Mouse (Mus musculus) liver, embryonic 14.5 days (tissue): ENCODE results near the gene E030025P04Rik. TPM values are rescaled to one million over a fixed set of nuclear protein-coding genes. Genes with fewer than 3 reads are reported as not detected.

Experiments used
- ATAC-seq: fragments of 200-750 bp; cut with Nextera tagmentation; 2 replicates; pipeline ENCODE4 v1.8.0; 2017; ENCODE audit warnings: moderate number of reproducible peaks, mild to moderate bottlenecking, moderate library complexity; ENCODE audit not compliant: insufficient read depth
- DNase-seq, 3 experiments: peaks; one replicate each; pipeline ENCODE4 v3.0.0-alpha.2; 2012 to 2013; ENCODE audit warnings: low read depth in 3 of 3, low spot score in 3 of 3
- H3K27ac ChIP-seq: fragments of 300-500 bp; sonication (generic); 2 replicates; pipeline ENCODE4 v1.5.1; 2014; ENCODE audit warnings: moderate library complexity, mild to moderate bottlenecking, control low read depth, inconsistent platforms
- H3K27me3 ChIP-seq: fragments of 300-500 bp; sonication (generic); 2 replicates; pipeline ENCODE4 v1.6.1; 2014; ENCODE audit warnings: mild to moderate bottlenecking, low read length, moderate library complexity; ENCODE audit not compliant: control insufficient read depth, insufficient read depth
- H3K36me3 ChIP-seq: fragments of 300-500 bp; sonication (generic); replicated peaks from 2 replicates; pipeline ENCODE4 v1.6.1; 2014; ENCODE audit warnings: low read depth; ENCODE audit not compliant: control insufficient read depth, insufficient read depth
- H3K4me1 ChIP-seq, 2 experiments: fragments of 200-500 bp in 1 of 2; fragments of 300-500 bp in 1 of 2; sonication (generic) in 1 of 2; replicated peaks; 2 replicates each; pipeline ENCODE4 v1.6.1; 2012 to 2014; ENCODE audit warnings: antibody characterized with exemption in 1 of 2, inconsistent platforms in 1 of 2, low read length in 1 of 2; ENCODE audit not compliant: control insufficient read depth in 2 of 2, insufficient read depth in 2 of 2
- H3K4me2 ChIP-seq: fragments of 300-500 bp; sonication (generic); 2 replicates; pipeline ENCODE4 v1.6.1; 2014; ENCODE audit warnings: low read depth, mild to moderate bottlenecking, control low read depth, moderate library complexity
- H3K4me3 ChIP-seq, 2 experiments: fragments of 200-500 bp in 1 of 2; fragments of 300-500 bp in 1 of 2; sonication (generic) in 1 of 2; 2 replicates each; pipeline ENCODE4 v1.5.1; 2012 to 2014; ENCODE audit warnings: low read depth in 2 of 2, low read length in 2 of 2, mild to moderate bottlenecking in 2 of 2, control low read depth in 1 of 2, inconsistent platforms in 1 of 2, moderate library complexity in 1 of 2; ENCODE audit not compliant: insufficient read depth in 1 of 2
- H3K9ac ChIP-seq: fragments of 300-500 bp; sonication (generic); replicated peaks from 2 replicates; pipeline ENCODE4 v1.6.1; 2014; ENCODE audit warnings: mild to moderate bottlenecking, control low read depth, moderate library complexity
- H3K9me3 ChIP-seq: fragments of 300-500 bp; sonication (generic); 2 replicates; pipeline ENCODE4 v1.6.1; 2016; ENCODE audit warnings: low read length, mixed read lengths; ENCODE audit not compliant: control insufficient read depth
- CTCF ChIP-seq: IDR thresholded peaks from 2 replicates; pipeline ENCODE4 v1.5.1; 2016; ENCODE audit warnings: antibody characterized with exemption, low read depth, control low read depth
- EP300 ChIP-seq: IDR thresholded peaks from 2 replicates; pipeline ENCODE4 v1.6.1; 2016; ENCODE audit warnings: antibody characterized with exemption, low read depth
- WGBS: fragments of 180-500 bp; shearing (Covaris S2); extraction: QIAGEN DNeasy Blood & Tissue Kit; methylation state at CpG from one replicate; pipeline ENCODE4 v1.1.7; 2014; ENCODE audit not compliant: insufficient replicate concordance; 5-methylcytosine and 5-hydroxymethylcytosine counted together
- polyA plus RNA-seq, 2 experiments: library from polyadenylated mRNA; depleted of rRNA in 1 of 2; stranded (reverse) in 1 of 2; unstranded in 1 of 2; fragments of >200 nt; fragmentation: Nextera tagmentation in 1 of 2; extraction: Ambion mirVana in 1 of 2; gene quantifications; 2 replicates each; pipeline versions ENCODE4 v1.2.1 to v1.2.3; 2012 to 2014

Gene E030025P04Rik
- polyA plus RNA-seq, 2 experiments = not detected

- H3K4me2 ChIP-seq = no peak overlapping the region
- H3K27ac ChIP-seq = no peak overlapping the region
- DNase-seq = no peak
- 49% methylated on average over 11 of the region's 11 CpGs for WGBS
- H3K4me3 ChIP-seq = no peak overlapping the region
- no peak for ATAC-seq
- no peak overlapping the region for H3K9ac ChIP-seq
- H3K4me1 ChIP-seq = no peaks in the 10 kb centered on the region
- no peak for TF ChIP-seq CTCF
- no peak for TF ChIP-seq EP300
- no peaks in the 10 kb centered on the region for H3K36me3 ChIP-seq
- H3K9me3 ChIP-seq = no peaks in the 10 kb centered on the region
- no peaks in the 10 kb centered on the region for H3K27me3 ChIP-seq
Observed at GRCm38 (mm10) chr11:109180290-109180689, 36.1 kb upstream of the E030025P04Rik start.

- ATAC-seq (no peak), DNase-seq (no peak)
- no peak overlapping the region for H3K27ac ChIP-seq
- no peak overlapping the region for H3K4me2 ChIP-seq
- H3K4me1 ChIP-seq = no peaks in the 10 kb centered on the region
- peak; percentile 29; the same call in 1 of the 2 replicates for TF ChIP-seq CTCF
- no peak for TF ChIP-seq EP300
- H3K9me3 ChIP-seq = no peaks in the 10 kb centered on the region
- H3K27me3 ChIP-seq = no peaks in the 10 kb centered on the region
- no peak overlapping the region for H3K9ac ChIP-seq
- H3K4me3 ChIP-seq = no peak overlapping the region
- WGBS = 41% methylated on average over 8 of the region's 8 CpGs
- no peaks in the 10 kb centered on the region for H3K36me3 ChIP-seq
Observed at GRCm38 (mm10) chr11:109178788-109179518, 34.8 kb upstream of the E030025P04Rik start.

GRCm38 (mm10) chr11:109175376-109175969 lies 31.3 kb upstream of the E030025P04Rik start:
- 62% methylated on average over 8 of the region's 8 CpGs for WGBS
- H3K9ac ChIP-seq = no peak overlapping the region
- no peak overlapping the region for H3K4me2 ChIP-seq
- no peaks in the 10 kb centered on the region; the same call in 1 of the 2 replicates for H3K9me3 ChIP-seq
- H3K36me3 ChIP-seq = no peaks in the 10 kb centered on the region
- no peak overlapping the region for H3K4me3 ChIP-seq
- ATAC-seq = no peak
- no peaks in the 10 kb centered on the region for H3K27me3 ChIP-seq
- no peak for DNase-seq
- no peak overlapping the region for H3K27ac ChIP-seq
- no peak for TF ChIP-seq CTCF
- no peak for TF ChIP-seq EP300
- no peaks in the 10 kb centered on the region for H3K4me1 ChIP-seq

GRCm38 (mm10) chr11:109172224-109172623 lies 28.1 kb upstream of the E030025P04Rik start:
- H3K4me1 ChIP-seq = no peaks in the 10 kb centered on the region
- H3K27ac ChIP-seq = no peak overlapping the region
- H3K36me3 ChIP-seq = no peaks in the 10 kb centered on the region
- H3K4me2 ChIP-seq = no peak overlapping the region
- TF ChIP-seq CTCF (peak; percentile 22; the same call in 1 of the 2 replicates), EP300 (no peak)
- no peak overlapping the region for H3K9ac ChIP-seq
- peaks cover 3% of the 10 kb centered on the region for H3K9me3 ChIP-seq
- ATAC-seq (no peak), DNase-seq (no peak)
- H3K4me3 ChIP-seq = no peak overlapping the region
- H3K27me3 ChIP-seq = no peaks in the 10 kb centered on the region
- 77% methylated on average over 1 of the region's 1 CpGs for WGBS

- DNase-seq (no peak), ATAC-seq (no peak)
- Histone ChIP-seq H3K9ac (no peak overlapping the region), H3K9me3 (peaks cover 7% of the 10 kb centered on the region), H3K27ac (no peak overlapping the region), H3K27me3 (no peaks in the 10 kb centered on the region), H3K36me3 (no peaks in the 10 kb centered on the region), H3K4me1 (no peaks in the 10 kb centered on the region), H3K4me2 (no peak overlapping the region), H3K4me3 (no peak overlapping the region)
- WGBS = 75% methylated on average over 6 of the region's 6 CpGs
- TF ChIP-seq EP300 (no peak), CTCF (no peak)
Observed at GRCm38 (mm10) chr11:109170771-109171170, 26.6 kb upstream of the E030025P04Rik start.
